Mouse (Mus musculus): Measurements from ENCODE around the gene Zfp386.

The Zfp386 gene

DNA sequence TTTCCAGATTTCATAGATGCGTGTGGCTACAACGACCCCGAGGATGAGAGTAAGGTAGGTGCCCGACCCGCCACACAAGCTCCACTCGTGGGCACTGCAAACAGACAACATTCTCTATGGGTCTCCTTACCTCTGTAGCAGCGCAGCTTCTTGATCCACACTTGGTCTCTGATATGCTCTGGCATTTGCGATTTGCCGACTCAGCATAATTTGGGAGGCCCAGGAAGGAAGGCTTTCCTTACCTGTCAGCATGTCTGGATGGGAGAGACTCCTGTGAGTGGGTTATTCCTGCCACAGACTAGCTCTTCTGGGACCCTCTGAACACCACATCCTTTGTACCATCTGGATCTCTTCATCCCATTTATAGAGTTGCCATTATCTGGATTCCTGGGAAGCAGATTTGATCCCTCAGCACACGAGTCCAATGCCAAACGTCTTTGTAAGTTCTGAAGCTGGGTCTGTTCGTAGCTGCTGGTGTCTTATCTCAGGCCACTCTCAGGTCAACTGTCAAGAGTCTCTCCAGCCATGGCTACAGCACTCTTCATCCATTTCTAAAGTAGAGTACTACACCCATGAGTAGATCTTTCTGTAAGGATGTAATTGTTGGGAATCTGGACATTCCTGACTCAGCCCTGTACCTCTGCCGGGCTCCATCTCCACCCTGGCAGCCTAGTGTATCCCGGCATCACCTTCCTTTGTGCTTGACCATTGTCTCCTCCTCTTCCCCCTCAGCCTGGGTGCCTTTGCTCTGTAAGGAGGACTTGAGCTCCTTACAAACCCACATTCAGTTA lies 47.4 kb downstream of the Zfp386 start:
- DNase-seq: no peak

DNA sequence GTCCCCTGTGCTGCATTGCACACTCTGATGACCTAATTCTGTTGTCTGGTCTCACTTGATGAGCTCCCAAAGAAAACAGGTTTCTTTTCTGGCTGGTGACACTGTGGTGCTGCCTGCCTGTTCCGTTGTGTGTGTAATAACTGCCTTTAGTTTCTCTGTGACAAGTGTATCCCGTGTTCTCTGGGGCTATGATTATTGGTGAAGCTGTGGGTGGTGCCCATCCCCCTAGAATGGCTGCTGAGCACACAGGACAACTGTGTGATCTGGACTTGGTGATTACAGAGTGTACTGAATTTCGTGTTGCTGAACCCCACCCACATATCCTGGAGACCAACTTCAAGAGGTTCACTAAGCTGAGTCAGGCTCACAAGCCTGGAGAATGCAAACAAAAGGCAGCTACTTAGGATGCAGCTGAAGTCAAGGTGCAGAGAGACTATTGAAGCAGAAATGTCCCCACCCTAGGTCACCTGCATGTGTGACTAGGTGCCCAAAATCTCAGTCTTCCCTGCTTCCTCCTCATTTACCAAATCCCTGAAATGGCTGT lies 48.9 kb downstream of the Zfp386 start:
- no peak for DNase-seq

DNA sequence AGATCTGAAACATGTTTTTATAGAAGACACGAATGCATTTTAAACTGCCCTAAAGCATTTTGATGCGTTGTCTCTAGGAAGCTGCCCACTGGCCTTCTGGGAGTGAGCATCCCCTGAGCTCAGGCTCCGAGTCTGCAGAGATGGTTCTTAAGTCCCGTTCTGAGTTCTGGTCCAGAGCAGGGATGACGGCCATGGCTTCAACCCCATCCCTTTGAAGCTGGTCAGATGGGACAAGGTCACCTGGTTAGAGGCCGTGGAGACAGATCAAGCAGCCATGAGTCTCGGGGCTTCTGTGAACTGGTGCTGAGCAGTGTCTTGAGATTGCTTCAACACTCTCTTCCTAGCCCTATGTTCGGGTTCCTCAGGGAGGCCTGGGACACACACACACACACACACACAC lies 49.6 kb downstream of the Zfp386 start:
- DNase-seq: no peak

DNA sequence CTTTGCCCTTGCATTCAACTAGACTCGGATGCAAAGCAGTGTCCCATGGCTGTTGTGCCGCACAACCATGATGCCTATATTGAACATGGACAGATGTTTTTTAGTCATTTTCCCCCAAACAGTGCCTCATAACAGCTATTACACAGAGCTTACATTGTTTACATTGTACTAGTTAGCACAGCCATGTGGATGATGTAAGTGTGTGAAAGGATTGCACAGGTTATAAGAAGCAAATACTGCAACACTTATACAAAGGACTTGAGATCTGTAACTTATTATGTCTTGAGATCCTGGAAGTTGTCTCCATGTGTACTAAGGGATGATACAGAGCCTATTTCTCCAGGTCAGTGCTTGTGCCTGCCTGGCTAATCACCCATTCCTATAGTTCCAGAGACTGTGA lies 54.4 kb downstream of the Zfp386 start:
- no peak for DNase-seq

DNA sequence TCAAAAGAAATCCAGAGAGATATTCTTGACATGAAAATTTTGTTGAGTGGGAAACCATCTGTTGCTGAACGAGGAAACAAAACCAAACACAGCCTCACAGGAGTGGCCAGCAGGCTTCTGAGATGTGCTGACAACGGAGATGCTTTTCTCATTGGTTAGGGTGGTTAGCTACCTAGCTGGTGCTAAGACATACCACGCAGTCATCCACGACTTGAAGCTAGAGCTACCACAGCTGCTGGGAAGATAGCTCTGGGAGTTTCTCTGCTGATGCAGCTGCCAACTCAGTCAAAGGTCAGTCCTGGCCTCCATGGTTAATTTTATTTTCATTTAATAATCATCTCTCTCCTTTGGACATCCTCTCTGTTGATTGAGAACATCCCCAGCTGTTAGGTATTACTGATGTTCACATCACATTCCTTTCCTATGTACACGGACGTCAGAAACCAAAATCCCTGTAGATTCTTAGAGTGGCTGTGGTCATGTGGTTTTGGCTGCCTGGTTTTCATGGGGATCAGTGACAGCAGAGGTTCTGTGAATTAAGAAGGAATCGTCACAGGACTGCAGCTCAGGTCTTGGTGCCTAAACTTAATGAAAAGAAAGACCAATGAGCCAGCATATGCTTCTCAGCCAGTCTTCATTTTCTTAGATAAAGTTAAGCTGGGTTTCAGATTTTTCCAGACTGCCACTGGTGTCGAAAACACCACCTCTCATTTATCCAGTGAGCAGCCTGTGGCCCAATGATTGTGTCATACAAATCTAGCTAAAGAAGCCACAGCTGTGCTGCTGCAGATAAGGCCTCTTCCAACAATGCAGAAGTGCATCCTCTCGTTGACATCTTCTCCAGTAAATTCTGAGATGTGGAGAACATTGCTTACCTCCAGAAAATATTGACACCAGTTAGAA lies 62.2 kb downstream of the Zfp386 start:
- no peak for DNase-seq

DNA sequence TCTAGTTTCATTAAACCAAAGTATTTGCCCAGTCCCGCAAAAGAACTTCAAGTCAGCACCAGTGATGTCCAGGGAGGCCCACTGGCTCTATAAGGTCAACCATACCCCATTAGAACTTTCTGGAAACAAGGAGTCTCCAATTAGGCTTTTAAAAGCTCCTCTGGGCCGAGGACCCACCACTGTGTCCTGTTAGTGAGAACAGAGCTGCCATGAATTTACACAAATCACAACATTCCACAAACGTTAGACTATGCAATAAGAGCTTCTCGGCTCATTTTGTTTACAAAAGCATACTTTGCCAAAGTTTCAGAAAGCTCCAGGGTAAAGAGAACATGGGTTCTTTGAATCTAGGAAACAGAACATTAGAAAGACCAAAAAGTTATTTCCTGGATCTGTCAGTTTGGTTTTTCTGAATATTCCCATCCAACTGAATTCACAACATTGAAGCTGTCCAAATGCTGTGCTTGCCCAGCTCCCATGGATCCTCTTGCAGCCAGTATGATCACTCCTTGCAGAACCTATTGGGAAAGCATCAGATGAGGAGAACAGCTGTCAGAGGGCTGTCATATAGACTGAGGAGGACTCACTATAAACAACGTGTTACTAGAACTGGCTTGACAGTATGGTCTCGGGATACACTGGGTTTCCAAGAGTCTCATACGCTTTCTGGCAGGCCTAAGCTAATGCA lies 63.6 kb downstream of the Zfp386 start:
- no peak for DNase-seq
